Mouse (Mus musculus): ENCODE measurements at regions not wholly inside any gene's neighbourhood (a gene's known extent, or its start where the extent isn't known, plus 50 kb on each side); places are given as distances from the start of the nearest gene placed in this dataset.

GRCm38 (mm10) chr4:11874586-11875264, 106.3 kb downstream of the Gm10604 start:
- TF ChIP-seq CTCF (conservative IDR thresholded peaks at IDR 0.05; ENCODE audit: low read length) (no peak), NANOG (IDR thresholded peaks at IDR 0.05; ENCODE audit: borderline replicate concordance, low read length) (no peak)
